Mouse (Mus musculus) spleen, embryonic (tissue): ENCODE measurements at regions not wholly inside any gene's neighbourhood (a gene's known extent, or its start where the extent isn't known, plus 50 kb on each side); places are given as distances from the start of the nearest gene placed in this dataset.

Experiments used
- CTCF ChIA-PET: fragments of 350-600 bp; sonication (Branson Sonifier 250); formaldehyde crosslinking; loops from one replicate; lab custom pipeline; 2022; lab: Charles Lee

- CTCF ChIA-PET: no interaction called here
These were observed 231.1 kb downstream of the Bcl2 start for GRCm38 (mm10) chr1:106483008-106483407.

GRCm38 (mm10) chr1:106477670-106478355 is 236.3 kb downstream of the Bcl2 start:
- CTCF ChIA-PET: no interaction called here

DNA sequence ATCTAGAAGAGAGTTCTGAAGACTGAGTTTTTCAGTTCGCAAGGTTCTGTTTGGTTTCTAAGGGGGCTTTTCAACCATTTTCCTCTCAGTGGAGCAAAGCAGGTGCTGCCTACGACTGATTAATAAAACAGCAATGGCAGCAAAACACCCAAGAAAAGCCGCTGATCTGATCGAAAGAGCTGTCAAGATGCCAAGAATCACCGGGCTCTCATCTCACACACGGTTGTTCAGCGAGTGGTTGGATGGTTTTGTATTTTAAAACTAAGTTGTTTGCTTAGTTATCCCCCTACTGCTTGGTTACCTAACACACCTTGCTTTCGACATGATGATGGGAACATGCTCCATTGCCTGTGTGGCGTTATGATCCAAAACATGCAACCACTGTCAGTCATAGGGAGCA is 246.1 kb downstream of the Bcl2 start:
- CTCF ChIA-PET: no interaction called here

DNA sequence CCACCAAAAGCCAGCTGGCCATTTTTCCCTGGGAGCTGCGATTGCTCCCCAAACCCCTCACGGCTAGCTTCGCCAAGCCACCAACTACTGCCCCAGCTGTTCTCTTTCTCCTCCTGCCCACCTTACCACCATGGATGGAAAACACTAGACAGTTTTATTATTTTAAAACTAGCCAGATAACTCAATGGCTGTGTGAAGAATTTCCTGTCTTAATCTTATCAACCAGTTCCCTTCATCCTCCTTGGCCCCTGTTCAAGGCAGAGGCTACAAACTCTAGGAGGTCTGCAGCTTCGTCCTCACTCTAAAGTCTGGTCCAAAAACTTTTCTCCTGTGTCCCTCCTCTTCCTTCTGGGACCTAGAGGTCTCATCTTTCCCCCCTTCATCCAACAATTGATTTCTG is 247.4 kb downstream of the Bcl2 start:
- CTCF ChIA-PET: no interaction called here

GRCm38 (mm10) chr1:106465977-106466302 is 248.1 kb downstream of the Bcl2 start:
- CTCF ChIA-PET: no interaction called here

DNA sequence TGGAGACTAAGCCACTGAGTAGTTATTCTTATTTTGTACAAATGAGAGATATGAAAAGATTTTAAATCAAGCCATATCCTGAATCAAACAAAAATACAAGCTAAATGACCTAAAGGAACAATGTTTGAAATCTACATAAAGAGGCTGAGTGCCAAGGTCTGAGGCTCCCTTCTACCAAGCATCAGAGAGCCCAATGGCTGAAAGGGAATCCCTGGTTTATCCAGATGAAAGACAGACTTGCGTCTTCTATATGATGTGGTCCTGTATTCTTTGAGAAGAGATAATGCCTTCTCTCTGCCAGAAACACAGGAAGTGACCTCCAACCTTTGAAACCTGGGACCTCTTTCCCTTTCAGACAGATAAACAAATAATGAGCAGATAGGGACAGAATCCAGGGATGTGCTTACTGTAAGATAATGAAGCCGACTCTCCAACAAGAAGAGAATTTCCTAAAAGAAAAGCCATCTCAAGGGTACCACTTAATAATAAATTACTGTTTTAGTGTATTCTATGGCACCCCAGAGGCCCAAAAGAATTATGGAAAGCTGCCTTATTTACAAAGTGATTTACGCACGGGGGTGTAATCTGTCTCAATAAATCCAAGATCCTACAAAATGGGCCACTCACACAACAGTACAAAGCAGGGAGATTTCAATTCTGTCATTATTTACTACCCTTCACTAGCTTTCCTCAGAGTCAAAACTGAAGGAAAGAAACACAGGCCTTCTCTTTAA is 248.7 kb downstream of the Bcl2 start:
- CTCF ChIA-PET: interaction anchor here (0.6 kb wide), 1 partner anchor 1202 kb away, joined by 3 read pairs; no protein-coding TSS in a partner anchor

DNA sequence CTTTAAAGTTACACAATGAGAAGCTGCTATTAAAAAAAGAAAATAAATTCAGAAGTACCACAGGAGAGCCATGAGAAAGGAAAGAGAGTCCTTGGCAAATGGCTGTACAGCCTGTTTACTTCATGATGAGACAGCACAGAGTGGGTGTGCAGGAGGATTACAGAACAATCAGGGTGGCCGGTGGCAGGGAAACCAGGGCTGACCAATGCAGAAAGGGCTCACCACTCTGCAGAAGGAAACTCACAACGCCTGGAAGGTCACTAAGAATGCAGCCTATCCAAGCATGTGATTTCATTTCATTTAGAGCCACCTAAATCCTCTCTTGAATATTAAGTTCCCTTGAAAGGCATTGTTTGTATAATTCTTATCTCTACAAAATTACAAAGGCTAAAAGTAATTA is 249.3 kb downstream of the Bcl2 start:
- CTCF ChIA-PET: interaction anchor here (0.6 kb wide), 1 partner anchor 9 kb away, joined by 4 read pairs; no protein-coding TSS in a partner anchor

- CTCF ChIA-PET: no interaction called here
These were observed 251.5 kb downstream of the Bcl2 start for GRCm38 (mm10) chr1:106462595-106462994.

- CTCF ChIA-PET: no interaction called here
These were observed 252.0 kb downstream of the Bcl2 start for GRCm38 (mm10) chr1:106462112-106462511.

DNA sequence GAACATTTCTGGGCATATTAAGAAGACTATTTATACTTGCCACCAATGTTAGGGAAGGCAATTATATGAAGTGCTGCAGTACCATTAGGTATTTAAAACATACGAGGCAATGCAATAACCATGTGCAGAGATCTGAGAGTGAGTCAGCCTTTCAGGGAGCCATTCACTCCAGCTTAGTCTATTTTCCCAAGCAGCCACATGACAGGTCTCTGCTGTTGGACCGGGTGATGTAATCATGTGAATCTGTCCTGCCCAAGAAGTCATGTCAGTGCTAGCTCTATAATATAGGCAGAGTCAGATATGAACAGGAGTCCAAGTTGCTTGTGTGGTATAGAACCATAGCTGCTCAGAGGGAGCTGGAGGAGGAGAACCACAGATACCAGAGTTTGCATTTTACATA is 253.1 kb downstream of the Bcl2 start:
- CTCF ChIA-PET: no interaction called here

DNA sequence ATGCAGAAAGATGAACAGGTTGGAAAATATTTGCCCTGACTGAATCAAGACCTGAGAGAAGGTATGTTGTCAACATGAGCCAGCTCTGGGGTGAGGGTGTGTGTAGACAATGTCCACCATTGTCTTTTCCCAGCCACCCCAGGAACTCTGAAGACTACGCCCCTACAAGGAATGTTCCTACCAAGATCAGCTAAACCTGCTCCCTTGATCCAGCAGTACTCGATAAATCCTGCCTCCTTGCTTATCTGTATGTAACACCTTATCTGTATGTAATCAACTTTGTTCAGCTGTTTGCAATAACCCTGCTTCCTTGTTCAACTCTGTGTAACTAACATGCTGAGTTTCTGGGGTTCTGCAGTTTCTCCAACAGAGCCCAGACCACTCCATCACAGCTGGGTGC is 264.3 kb downstream of the Bcl2 start:
- CTCF ChIA-PET: no interaction called here
